Mouse (Mus musculus) splenic B cell, adult 2 months (primary cell): ENCODE data around the gene Arid3a.

Source experiments
- DNase-seq: peaks from one replicate; pipeline ENCODE4 v3.0.0-alpha.2; 2011; ENCODE audit warnings: low read depth, low spot score
- H3K27me3 ChIP-seq: 2 replicates; pipeline ENCODE4 v1.6.1; 2012; ENCODE audit warnings: mild to moderate bottlenecking, low read length, moderate library complexity, mixed read lengths; ENCODE audit not compliant: control insufficient read depth, poor library complexity, insufficient read depth, severe bottlenecking
- H3K36me3 ChIP-seq: 2 replicates; pipeline ENCODE4 v1.6.1; 2012; ENCODE audit warnings: mild to moderate bottlenecking, low read length, moderate library complexity, mixed read lengths; ENCODE audit not compliant: control insufficient read depth, poor library complexity, insufficient read depth, severe bottlenecking

Gene Arid3a

DNA sequence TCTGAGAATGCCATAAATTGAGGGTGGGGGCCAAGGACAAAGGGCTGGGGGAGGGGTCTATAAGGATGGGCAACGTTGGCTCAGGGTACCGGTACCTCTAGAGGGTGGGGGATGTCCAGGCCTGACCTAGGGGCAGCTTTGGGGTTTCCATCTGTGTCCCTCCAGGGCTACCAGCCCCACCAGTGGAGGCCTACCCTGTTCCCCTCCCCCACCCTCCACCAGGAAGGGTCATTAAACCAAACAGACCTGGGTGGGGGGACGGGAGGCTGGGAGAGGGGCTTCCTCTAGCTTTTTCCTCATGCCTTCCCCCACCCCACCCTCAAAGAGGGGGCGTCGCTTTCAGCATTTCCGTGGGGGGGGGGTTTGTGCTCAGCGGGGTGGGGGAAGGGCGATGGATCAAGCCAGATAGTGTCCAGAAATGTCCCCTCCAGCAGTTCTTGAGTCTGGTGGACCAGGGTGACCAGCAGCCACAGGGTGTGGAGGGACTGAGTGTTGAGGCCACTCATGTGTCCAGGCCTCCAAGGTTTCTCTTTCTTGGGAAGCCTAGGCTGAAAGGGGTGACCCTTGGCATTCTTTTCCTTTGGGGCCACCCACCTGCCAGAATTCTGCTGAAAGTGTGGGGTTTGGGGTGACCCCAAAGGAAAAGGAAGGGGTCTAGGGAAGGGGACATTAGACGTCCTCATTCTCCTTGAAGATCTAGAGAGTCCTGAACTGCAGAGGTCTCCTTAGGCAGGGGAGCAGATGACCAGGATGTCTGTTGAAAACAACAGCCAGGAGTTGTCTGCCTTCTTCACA, 2.3 kb downstream of the Arid3a start:
- no peak for DNase-seq
- H3K27me3 ChIP-seq: no peaks in the 10 kb centered on the region
- H3K36me3 ChIP-seq: peaks cover 2% of the 10 kb centered on the region; the same call in 1 of the 2 replicates

DNA sequence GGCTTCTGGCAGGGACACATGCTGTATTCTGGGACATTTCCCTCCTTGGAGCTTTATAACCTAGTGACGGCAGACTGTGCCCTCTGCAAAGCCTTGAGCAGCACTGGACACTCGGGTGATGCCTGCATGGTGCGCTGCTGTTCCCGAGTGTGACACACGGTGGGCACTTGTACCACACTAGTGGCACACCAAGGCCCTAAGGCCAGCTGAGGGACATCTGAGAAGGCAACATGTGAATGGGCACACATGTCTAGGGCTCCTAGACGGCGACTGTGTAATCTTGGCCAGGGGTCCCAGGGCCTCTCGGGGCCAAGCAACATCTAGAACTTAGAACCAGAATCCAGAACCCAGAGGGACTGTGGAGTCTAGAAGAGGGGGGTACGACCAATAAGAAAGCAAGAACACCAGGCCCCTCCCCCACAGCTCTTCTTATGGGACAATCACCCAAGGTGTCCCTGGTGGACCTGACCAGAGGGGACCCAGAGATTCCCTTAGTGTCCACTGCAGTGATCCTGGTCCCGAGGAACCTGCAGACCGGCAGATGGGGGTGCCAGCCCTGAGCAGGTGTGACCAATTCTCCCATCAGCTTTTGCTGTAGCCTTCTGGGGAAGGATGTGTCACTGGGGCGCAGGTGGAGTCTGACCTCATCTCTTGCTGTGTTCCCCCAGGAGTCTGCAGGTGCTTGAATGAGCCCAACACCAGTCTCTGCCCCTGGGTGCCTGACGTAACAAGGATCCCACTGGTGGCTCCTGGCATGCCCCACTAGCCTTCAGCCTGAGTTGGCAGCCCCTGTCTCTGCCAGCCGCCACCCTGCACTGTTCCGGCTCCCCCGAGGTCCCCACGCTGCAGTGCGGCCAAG, 3.4 kb downstream of the Arid3a start:
- Histone ChIP-seq H3K36me3 (peaks cover 2% of the 10 kb centered on the region; the same call in 1 of the 2 replicates), H3K27me3 (no peaks in the 10 kb centered on the region)
- no peak for DNase-seq

- DNase-seq: no peak
- Histone ChIP-seq H3K36me3 (peaks cover 2% of the 10 kb centered on the region; the same call in 1 of the 2 replicates), H3K27me3 (no peaks in the 10 kb centered on the region)
Observed at GRCm38 (mm10) chr10:79930826-79931186, 4.0 kb downstream of the Arid3a start.

- no peak for DNase-seq
- peaks cover 2% of the 10 kb centered on the region; the same call in 1 of the 2 replicates for H3K36me3 ChIP-seq
- H3K27me3 ChIP-seq: no peaks in the 10 kb centered on the region
Observed at GRCm38 (mm10) chr10:79931797-79932196, 5.0 kb downstream of the Arid3a start.

- Histone ChIP-seq H3K36me3 (peaks cover 2% of the 10 kb centered on the region; the same call in 1 of the 2 replicates), H3K27me3 (no peaks in the 10 kb centered on the region)
- DNase-seq: no peak
Observed at GRCm38 (mm10) chr10:79932736-79933135, 5.9 kb downstream of the Arid3a start.

DNA sequence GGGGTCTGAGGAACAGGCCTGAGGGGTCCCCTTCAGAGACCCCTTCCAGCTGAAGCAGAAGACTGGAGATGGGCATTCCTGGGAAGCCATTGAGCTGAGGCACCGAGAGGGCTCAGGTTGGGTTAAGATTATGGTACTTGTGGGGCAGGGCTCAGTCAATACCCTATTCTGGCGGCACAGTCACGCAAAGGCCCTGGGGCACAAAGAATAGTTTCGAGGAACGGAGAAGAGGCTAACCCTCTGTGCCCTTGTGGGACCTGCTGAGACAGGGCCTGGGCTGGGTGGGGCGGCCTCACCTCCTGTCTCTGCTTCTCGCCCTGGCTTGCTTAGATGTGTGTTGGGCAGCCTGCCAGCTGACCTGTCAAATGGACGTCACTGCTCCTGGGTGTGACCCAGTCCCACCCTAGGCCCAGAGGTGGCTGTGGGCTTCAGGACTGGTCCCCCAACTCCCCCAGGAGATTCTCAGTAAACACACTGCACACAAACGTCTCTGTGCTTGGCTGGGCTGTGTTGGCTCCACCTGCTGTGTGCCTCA, 6.4 kb downstream of the Arid3a start:
- Histone ChIP-seq H3K27me3 (no peaks in the 10 kb centered on the region), H3K36me3 (peaks cover 2% of the 10 kb centered on the region; the same call in 1 of the 2 replicates)
- no peak for DNase-seq

GRCm38 (mm10) chr10:79933861-79934260, 7.0 kb downstream of the Arid3a start:
- Histone ChIP-seq H3K36me3 (peaks cover 2% of the 10 kb centered on the region; the same call in 1 of the 2 replicates), H3K27me3 (no peaks in the 10 kb centered on the region)
- DNase-seq: no peak

- DNase-seq: no peak
- Histone ChIP-seq H3K36me3 (peaks cover 2% of the 10 kb centered on the region; the same call in 1 of the 2 replicates), H3K27me3 (no peaks in the 10 kb centered on the region)
Observed at GRCm38 (mm10) chr10:79934272-79934721, 7.5 kb downstream of the Arid3a start.

- H3K36me3 ChIP-seq: peaks cover 2% of the 10 kb centered on the region; the same call in 1 of the 2 replicates
- no peak for DNase-seq
- H3K27me3 ChIP-seq: no peaks in the 10 kb centered on the region
Observed at GRCm38 (mm10) chr10:79934794-79935569, 8.1 kb downstream of the Arid3a start.

- H3K36me3 ChIP-seq: no peaks in the 10 kb centered on the region; the same call in 1 of the 2 replicates
- no peaks in the 10 kb centered on the region for H3K27me3 ChIP-seq
- DNase-seq: no peak
Observed at GRCm38 (mm10) chr10:79936284-79936910, 9.6 kb downstream of the Arid3a start.

DNA sequence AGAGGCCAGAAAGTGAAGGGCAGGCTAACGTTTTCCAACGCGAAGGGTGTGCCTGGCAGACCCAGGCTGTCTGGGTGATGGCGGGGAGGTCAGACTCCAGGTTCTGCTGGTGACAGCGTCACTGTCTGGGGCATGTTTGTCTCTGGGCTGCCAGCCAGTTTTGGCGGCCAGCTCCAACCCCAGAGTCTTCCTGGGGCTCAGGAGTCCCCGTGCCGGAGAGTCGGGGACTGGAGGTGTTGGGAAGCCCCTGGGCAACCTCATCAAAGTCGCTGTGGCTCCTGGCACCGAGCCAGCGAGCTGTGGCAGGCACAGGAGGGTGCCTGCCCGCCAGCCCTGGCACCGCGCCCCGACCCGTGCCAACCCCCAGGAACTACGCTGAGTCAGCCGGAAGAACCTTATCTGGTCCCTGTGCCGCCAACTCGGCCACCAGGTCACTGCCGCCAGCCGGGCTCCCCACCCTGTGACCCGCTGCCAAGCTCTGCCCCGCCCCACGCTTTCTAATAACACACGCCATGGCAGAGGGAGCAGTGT, 10.1 kb downstream of the Arid3a start:
- DNase-seq: peak; percentile 87
- Histone ChIP-seq H3K27me3 (no peaks in the 10 kb centered on the region), H3K36me3 (no peaks in the 10 kb centered on the region)

DNA sequence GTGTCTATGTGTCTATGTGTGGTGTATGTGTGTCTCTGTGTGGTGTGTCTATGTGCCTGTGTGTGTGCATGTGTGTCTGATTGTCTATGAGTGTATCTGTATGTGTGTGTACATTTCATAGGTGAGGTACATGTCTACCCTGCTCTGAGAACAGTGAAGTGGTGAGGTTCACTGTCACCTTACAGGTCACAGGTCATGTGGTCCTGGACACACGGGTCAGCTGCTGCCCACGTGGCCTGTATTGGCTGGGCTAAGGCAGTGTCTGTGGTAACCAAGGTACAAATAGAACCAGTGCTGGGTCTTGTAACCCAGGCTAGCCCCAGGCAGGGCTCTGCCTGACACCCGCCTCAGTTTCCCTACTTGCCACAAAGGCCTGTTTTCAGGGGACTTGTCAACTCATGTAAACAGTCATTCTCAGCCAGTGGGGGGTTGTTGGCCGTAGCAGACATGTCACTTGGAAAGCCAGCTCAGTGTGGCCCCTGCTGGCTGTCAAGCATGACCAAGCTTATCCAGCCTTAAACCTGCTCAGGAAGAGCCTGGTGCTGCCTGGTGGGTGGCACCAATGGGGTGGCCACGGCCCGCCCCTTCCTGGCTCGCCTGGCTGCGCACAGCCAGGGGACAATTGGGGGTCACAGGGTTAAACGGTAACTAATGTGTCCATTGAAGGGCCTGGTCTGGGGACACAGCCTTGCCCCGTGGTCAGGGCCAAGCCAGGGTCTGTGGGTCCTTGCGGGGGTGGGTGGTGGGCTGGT, 11.1 kb downstream of the Arid3a start:
- Histone ChIP-seq H3K27me3 (no peaks in the 10 kb centered on the region), H3K36me3 (no peaks in the 10 kb centered on the region)
- DNase-seq: no peak

DNA sequence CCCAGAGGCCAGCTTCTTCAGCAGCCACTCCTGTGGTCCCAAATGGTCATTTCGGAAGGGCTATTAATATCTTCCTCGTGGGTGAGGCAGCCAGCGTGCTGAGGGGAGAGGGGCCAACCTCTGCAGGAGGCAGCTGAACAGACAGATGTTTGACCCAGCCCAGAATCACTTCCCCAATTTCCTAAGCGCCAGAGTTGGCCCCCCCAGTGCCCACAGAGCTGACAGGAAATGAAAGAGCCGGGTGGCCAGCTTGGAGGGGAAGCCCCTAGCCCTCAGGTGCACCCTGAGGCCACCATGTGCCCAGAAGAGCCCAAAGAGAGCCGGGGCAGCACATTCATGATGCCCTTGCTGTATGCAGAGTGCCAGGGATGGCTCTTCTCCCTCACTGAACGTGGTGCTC, 13.9 kb downstream of the Arid3a start:
- DNase-seq: peak; percentile 92
- no peaks in the 10 kb centered on the region for H3K27me3 ChIP-seq

More for the DNA sequence above, 13.9 kb downstream of the Arid3a start:
- no peaks in the 10 kb centered on the region for H3K36me3 ChIP-seq
